Mouse (Mus musculus): ENCODE measurements around the gene Nxpe4.
"Not testable (repeated sequence)": the region's sequence is repeated elsewhere in the genome, so short reads cannot be mapped to it uniquely, and the experiment has no call there.

Gene Nxpe4

DNA sequence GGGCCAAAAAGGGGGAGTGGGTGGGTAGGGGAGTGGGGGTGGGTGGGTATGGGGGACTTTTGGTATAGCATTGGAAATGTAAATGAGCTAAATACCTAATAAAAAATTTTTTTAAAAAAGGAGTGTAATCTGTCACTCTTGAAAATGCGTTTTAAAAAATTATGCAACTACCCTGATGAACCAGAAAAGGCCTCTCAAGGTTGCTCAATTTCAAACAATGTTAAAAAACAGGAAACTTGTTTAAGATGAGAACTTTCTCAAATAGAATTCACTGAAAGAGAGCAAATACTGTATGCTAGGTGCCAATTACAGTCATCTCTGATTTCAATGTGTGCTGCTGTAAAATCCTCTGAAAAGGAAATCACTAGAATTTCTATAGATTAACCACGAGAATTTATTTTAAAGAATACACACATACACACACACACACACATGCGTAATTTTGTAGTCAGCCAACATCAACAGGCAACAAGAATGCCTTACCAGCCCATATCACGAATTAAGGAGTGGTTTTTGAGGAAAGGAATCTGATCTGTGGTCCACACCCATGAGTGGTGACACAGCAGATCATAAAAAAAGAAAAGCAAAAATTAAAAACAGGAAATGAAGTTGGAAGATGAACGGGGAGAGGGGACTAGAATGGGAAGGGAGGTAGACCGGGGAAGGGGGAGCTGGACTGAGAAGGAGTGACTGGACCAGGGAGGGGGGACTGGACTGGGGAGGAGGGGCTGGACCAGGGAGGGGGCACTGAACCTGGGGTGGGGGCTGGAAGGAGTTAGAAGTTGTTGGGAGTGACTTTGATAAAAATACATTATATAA is 248.6 kb downstream of the Nxpe4 start:
- DNase-seq (ENCODE audit: low spot score) = no peak

DNA sequence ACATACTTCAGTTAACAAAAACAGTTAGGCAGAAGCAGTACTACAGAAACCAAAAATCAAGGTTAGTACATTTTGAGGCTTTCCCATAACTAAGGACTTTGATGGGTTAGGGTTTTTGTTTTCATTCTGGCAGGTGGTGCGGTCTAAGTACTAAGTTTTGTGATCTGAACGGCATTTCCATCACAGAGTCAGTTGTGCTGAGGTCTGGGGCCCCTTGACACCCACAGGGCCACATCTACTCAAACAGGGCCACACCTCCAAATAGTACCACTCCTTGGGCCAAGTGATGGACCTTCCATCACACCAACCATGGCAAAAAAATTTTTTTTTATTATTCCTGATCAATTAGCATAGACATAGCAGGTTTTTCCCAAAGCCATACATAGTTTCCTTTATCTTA is 251.8 kb downstream of the Nxpe4 start:
- no peak for DNase-seq (ENCODE audit: low spot score)

DNA sequence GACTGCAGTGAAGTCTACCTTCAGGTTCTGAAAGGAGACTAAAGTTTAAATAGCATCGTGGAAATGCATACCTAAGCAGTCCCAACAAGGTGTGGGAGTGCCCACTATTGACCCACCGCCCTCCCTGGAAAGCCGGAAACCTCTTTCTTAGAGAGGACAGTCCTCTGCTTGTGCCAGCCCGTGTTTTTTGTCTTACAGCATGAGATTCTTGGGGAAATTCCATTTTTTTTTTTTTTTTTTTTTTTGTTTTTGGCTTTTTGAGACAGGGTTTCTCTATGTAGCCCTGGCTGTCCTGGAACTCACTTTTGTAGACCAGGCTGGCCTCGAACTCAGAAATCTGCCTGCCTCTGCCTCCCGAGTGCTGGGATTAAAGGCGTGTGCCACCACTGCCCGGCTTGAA is 255.5 kb downstream of the Nxpe4 start:
- not testable (repeated sequence) for DNase-seq (ENCODE audit: low spot score)

GRCm38 (mm10) chr9:48417994-48418393 is 256.2 kb downstream of the Nxpe4 start:
- no peak for DNase-seq (ENCODE audit: low spot score)

- no peak for DNase-seq (ENCODE audit: low spot score)
These were observed 256.6 kb downstream of the Nxpe4 start for GRCm38 (mm10) chr9:48418397-48418796.

- no peak for DNase-seq (ENCODE audit: low spot score)
These were observed 257.0 kb downstream of the Nxpe4 start for GRCm38 (mm10) chr9:48418829-48419228.

- DNase-seq (ENCODE audit: low spot score) = no peak
These were observed 258.6 kb downstream of the Nxpe4 start for GRCm38 (mm10) chr9:48420437-48420836.

- no peak for DNase-seq (ENCODE audit: low spot score)
These were observed 259.2 kb downstream of the Nxpe4 start for GRCm38 (mm10) chr9:48421029-48421428.

DNA sequence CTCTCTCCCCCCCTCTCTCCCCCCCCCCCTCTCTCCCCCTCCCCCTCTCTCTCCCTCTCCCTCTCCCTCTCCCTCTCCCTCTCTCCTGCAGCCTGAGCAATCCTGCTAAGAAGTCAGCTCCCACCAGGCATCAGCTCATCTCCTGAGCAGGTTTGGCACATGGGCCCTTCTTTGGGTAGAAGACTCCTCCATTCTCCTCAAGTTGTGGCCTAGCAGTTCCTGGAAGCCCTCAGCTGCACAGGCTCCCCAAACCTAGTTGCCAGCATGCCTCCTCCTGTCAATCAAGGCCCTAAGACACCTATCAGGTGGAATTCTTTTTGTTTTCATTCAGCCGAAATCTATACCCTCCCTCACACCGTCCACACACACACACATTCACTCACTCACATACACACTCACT is 259.7 kb downstream of the Nxpe4 start:
- DNase-seq (ENCODE audit: low spot score) = no peak

- DNase-seq (ENCODE audit: low spot score) = no peak
These were observed 260.6 kb downstream of the Nxpe4 start for GRCm38 (mm10) chr9:48422382-48422781.

- DNase-seq (ENCODE audit: low spot score) = no peak
These were observed 261.4 kb downstream of the Nxpe4 start for GRCm38 (mm10) chr9:48423256-48423655.

- DNase-seq (ENCODE audit: low spot score) = no peak
These were observed 265.4 kb downstream of the Nxpe4 start for GRCm38 (mm10) chr9:48427176-48427575.

DNA sequence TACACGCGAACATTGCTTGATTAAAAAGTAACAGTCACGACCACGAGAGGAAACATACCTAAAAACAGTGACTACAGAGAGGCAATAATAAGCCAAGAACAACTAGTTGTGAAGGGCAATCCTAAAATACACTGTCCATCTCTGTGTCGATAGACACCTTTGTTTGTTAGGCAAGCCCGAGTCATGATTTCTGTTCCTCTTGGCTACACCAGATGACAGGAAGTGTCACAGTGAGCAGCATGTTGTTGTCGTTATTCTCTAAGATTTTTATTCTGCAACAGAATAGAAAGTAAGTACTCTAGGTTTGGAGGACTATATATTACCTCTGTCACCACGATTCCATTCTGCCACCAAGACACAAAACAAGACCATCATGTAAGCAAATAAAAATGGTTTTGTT is 270.6 kb downstream of the Nxpe4 start:
- no peak for DNase-seq (ENCODE audit: low spot score)

DNA sequence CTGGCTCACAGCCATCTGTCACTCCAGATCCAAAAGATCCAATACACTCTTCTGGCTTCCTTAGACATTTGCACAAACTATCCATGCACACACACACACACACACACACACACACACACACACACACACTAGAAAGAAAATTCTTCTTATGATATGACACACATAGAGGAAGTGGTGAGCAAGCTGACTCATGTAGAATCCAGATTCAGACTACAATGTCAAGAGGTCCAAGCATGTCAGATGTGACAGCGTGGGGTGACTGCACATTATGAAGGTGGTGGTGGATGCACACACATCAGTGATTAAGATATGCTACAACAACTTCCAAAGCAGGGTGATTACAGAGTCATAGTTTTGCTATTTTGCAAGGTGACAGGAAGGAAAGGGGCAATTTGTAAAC is 282.1 kb downstream of the Nxpe4 start:
- DNase-seq (ENCODE audit: low spot score) = no peak

DNA sequence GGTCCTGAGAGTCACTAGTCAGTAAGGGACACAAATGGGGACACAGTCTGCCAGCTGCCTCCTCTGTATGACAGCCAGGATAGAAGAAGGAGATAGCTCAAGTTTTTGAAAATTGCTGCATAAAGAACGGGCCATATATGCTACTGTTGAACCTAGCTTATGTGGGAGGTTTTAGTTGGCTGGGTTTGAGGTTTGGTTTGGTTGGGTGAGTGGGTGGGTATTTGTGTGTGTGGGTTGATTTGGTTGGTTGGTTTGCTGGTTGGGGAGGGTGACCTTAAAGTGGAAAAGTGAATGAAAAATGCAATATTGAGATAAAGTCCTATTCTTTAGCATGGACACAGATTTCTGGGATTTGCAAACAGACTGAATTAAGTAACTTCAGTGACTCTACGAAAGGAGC is 283.0 kb downstream of the Nxpe4 start:
- DNase-seq (ENCODE audit: low spot score) = no peak

- DNase-seq (ENCODE audit: low spot score) = peak; percentile 26
These were observed 286.0 kb downstream of the Nxpe4 start for GRCm38 (mm10) chr9:48447783-48448209.
